Mouse (Mus musculus) inflammation-experienced regulatory T-cells, adult 6 months (primary cell): Measurements from ENCODE around the gene Grm6. TPM values are rescaled to one million over a fixed set of nuclear protein-coding genes. Genes with fewer than 3 reads are reported as not detected.

ENCODE experiments used
- polyA plus RNA-seq, 3 experiments: library from polyadenylated mRNA; unstranded; fragments of 100-300 nt; shearing (Covaris generic); gene quantifications; one replicate each; pipeline ENCODE4 v1.2.1; 2017

Grm6 gene
- polyA plus RNA-seq, 3 experiments from 2014 or later = not detected

Other genes starting within 250 kb of the Grm6 start
- gene Adamts2, start 248.6 kb upstream of the Grm6 start, polyA plus RNA-seq = not detected
- gene Zfp354c, start 23.0 kb upstream of the Grm6 start, polyA plus RNA-seq = 1 to 10 TPM in 2 of 3 experiments, under 1 TPM in 1; 0.65 to 2.6 (median 1.4) TPM
- gene Zfp879, start 9.1 kb upstream of the Grm6 start, polyA plus RNA-seq = not detected
- not detected for gene Zfp454, start 37.0 kb downstream of the Grm6 start, polyA plus RNA-seq
- under 1 TPM in 1 of 3 experiments, not detected in 2; 0.20 TPM for gene Zfp2, start 65.5 kb downstream of the Grm6 start, polyA plus RNA-seq
- gene Zfp354b, start 80.9 kb downstream of the Grm6 start, polyA plus RNA-seq = not detected
- not detected for gene 4933414I15Rik, start 93.1 kb downstream of the Grm6 start, polyA plus RNA-seq
- not detected for gene Prop1, start 103.1 kb downstream of the Grm6 start, polyA plus RNA-seq
- gene Olfr1378, start 115.8 kb downstream of the Grm6 start, polyA plus RNA-seq = not detected
- not detected for gene Olfr1377, start 131.3 kb downstream of the Grm6 start, polyA plus RNA-seq
- not detected for gene Olfr51, start 152.9 kb downstream of the Grm6 start, polyA plus RNA-seq
- gene Olfr54, start 163.6 kb downstream of the Grm6 start, polyA plus RNA-seq = not detected
- gene Olfr1375, start 197.4 kb downstream of the Grm6 start, polyA plus RNA-seq = not detected
- gene Zfp354a, start 208.6 kb downstream of the Grm6 start, polyA plus RNA-seq = not detected